Mouse (Mus musculus) stomach, embryonic 16.5 days (tissue): ENCODE results near the gene Rfx1. TPM values are rescaled to one million over a fixed set of nuclear protein-coding genes. Genes with fewer than 3 reads are reported as not detected.
A peak's percentile ranks its signal among the peaks of the same experiment; 100 is the strongest.

Experiments used
- ATAC-seq: fragments of 200-750 bp; cut with Nextera tagmentation; 2 replicates; pipeline ENCODE4 v1.8.0; 2017; ENCODE audit warnings: moderate number of reproducible peaks, moderate TSS enrichment; ENCODE audit not compliant: insufficient read depth, low FRiP score
- H3K27ac ChIP-seq: fragments of 300-500 bp; sonication (generic); 2 replicates; pipeline ENCODE4 v1.5.1; 2014; ENCODE audit warnings: low read length
- H3K27me3 ChIP-seq: fragments of 300-500 bp; sonication (generic); 2 replicates; pipeline ENCODE4 v1.6.1; 2014; ENCODE audit warnings: low read length, control low read depth, mixed read lengths; ENCODE audit not compliant: control insufficient read depth, insufficient read depth
- H3K36me3 ChIP-seq: fragments of 300-500 bp; sonication (generic); 2 replicates; pipeline ENCODE4 v1.6.1; 2014; ENCODE audit warnings: low read length; ENCODE audit not compliant: control insufficient read depth, insufficient read depth
- H3K4me1 ChIP-seq: fragments of 300-500 bp; sonication (generic); 2 replicates; pipeline ENCODE4 v1.6.1; 2014; ENCODE audit warnings: low read length, control low read depth, mixed read lengths; ENCODE audit not compliant: control insufficient read depth, insufficient read depth
- H3K4me2 ChIP-seq: fragments of 300-500 bp; sonication (generic); 2 replicates; pipeline ENCODE4 v1.6.1; 2014; ENCODE audit warnings: low read depth, low read length, mixed read lengths
- H3K4me3 ChIP-seq: fragments of 300-500 bp; sonication (generic); replicated peaks from 2 replicates; pipeline ENCODE4 v1.5.1; 2014; ENCODE audit warnings: mild to moderate bottlenecking, low read length
- H3K9ac ChIP-seq: fragments of 300-500 bp; sonication (generic); 2 replicates; pipeline ENCODE4 v1.6.1; 2014; ENCODE audit warnings: low read length
- H3K9me3 ChIP-seq: fragments of 300-500 bp; sonication (generic); replicated peaks from 2 replicates; pipeline ENCODE4 v1.6.1; 2016; ENCODE audit warnings: low read length, control low read depth; ENCODE audit not compliant: control insufficient read depth
- WGBS: fragments of 180-500 bp; shearing (Covaris S2); extraction: QIAGEN DNeasy Blood & Tissue Kit; methylation state at CpG from one replicate; pipeline ENCODE4 v1.1.7; 2014; 5-methylcytosine and 5-hydroxymethylcytosine counted together
- polyA plus RNA-seq: library from polyadenylated mRNA; unstranded; fragments of >200 nt; fragmentation: Nextera tagmentation; extraction: Ambion mirVana; gene quantifications from 2 replicates; pipeline ENCODE4 v1.2.1, GENCODE M21; 2015

Rfx1 gene
- polyA plus RNA-seq: 6.1 and 6.3 TPM in 2 replicates

- Histone ChIP-seq H3K27me3 (no peaks in the 10 kb centered on the region), H3K4me3 (peak within 1 kb of the TSS; percentile 86), H3K4me2 (peak within 1 kb of the TSS; percentile 91), H3K36me3 (no peaks in the 10 kb centered on the region), H3K27ac (peak within 1 kb of the TSS; percentile 98), H3K9me3 (no peaks in the 10 kb centered on the region), H3K4me1 (peaks cover 38% of the 10 kb centered on the region), H3K9ac (peak within 1 kb of the TSS; percentile 90)
- under 1% methylated on average over 51 of the region's 51 CpGs for WGBS
- peak; percentile 96 for ATAC-seq
Observed at GRCm38 (mm10) chr8:84066291-84066930, at the start of gene Rfx1. Rfx1 (plus strand) TSS chr8:84066834.

GRCm38 (mm10) chr8:84019738-84020137 lies 46.9 kb upstream of the Rfx1 start:
- Histone ChIP-seq H3K9me3 (no peaks in the 10 kb centered on the region), H3K4me1 (peaks cover 25% of the 10 kb centered on the region), H3K27ac (no peak overlapping the region), H3K36me3 (no peaks in the 10 kb centered on the region), H3K4me2 (no peak overlapping the region), H3K27me3 (no peaks in the 10 kb centered on the region), H3K4me3 (no peak overlapping the region), H3K9ac (no peak overlapping the region)
- WGBS: 72% methylated on average over 9 of the region's 9 CpGs
- no peak for ATAC-seq

- Histone ChIP-seq H3K9me3 (no peaks in the 10 kb centered on the region), H3K4me3 (peak within 1 kb of the TSS; percentile 10), H3K4me2 (peak within 1 kb of the TSS; percentile 37), H3K27me3 (no peaks in the 10 kb centered on the region), H3K36me3 (no peaks in the 10 kb centered on the region), H3K4me1 (peaks cover 28% of the 10 kb centered on the region), H3K9ac (peak within 1 kb of the TSS; percentile 29), H3K27ac (0 out of 2 replicates have a peak within 1 kb of the TSS, but pooled peaks have one; percentile 4)
- ATAC-seq: peak; percentile 87
- 8% methylated on average over 18 of the region's 18 CpGs for WGBS
Observed at GRCm38 (mm10) chr8:84021096-84021495, 45.5 kb upstream of the Rfx1 start, which contains the start of gene Palm3. Palm3 (plus strand) TSS chr8:84021471.

GRCm38 (mm10) chr8:84021569-84021968 lies 45.1 kb upstream of the Rfx1 start:
- Histone ChIP-seq H3K9me3 (no peaks in the 10 kb centered on the region), H3K9ac (peak overlapping the region; percentile 29), H3K27me3 (no peaks in the 10 kb centered on the region), H3K4me3 (peak overlapping the region; percentile 10), H3K4me2 (peak overlapping the region; percentile 37), H3K4me1 (peaks cover 30% of the 10 kb centered on the region), H3K27ac (0 out of 2 replicates have a peak overlapping the region, but pooled peaks have one; percentile 4), H3K36me3 (no peaks in the 10 kb centered on the region)
- no peak for ATAC-seq
- WGBS: 37% methylated on average over 12 of the region's 12 CpGs

GRCm38 (mm10) chr8:84023085-84023484 lies 43.5 kb upstream of the Rfx1 start:
- H3K4me2 ChIP-seq: no peak overlapping the region
- WGBS: 10% methylated on average over 5 of the region's 5 CpGs
- H3K4me1 ChIP-seq: peaks cover 35% of the 10 kb centered on the region
- H3K4me3 ChIP-seq: no peak overlapping the region
- 0 out of 2 replicates have a peak, but pooled peaks cover 5% of the 10 kb centered on the region for H3K27me3 ChIP-seq
- H3K27ac ChIP-seq: no peak overlapping the region
- ATAC-seq: no peak
- H3K9ac ChIP-seq: 0 out of 2 replicates have a peak overlapping the region, but pooled peaks have one; percentile 22
- H3K9me3 ChIP-seq: no peaks in the 10 kb centered on the region
- no peaks in the 10 kb centered on the region for H3K36me3 ChIP-seq

GRCm38 (mm10) chr8:84023631-84024030 lies 43.0 kb upstream of the Rfx1 start:
- 41% methylated on average over 1 of the region's 1 CpGs for WGBS
- no peak for ATAC-seq
- H3K4me2 ChIP-seq: no peak overlapping the region
- no peak overlapping the region for H3K9ac ChIP-seq
- H3K36me3 ChIP-seq: no peaks in the 10 kb centered on the region
- H3K27me3 ChIP-seq: 0 out of 2 replicates have a peak, but pooled peaks cover 5% of the 10 kb centered on the region
- no peaks in the 10 kb centered on the region for H3K9me3 ChIP-seq
- H3K4me3 ChIP-seq: no peak overlapping the region
- H3K4me1 ChIP-seq: peaks cover 35% of the 10 kb centered on the region
- H3K27ac ChIP-seq: no peak overlapping the region

GRCm38 (mm10) chr8:84024171-84024570 lies 42.5 kb upstream of the Rfx1 start:
- WGBS: 20% methylated on average over 10 of the region's 10 CpGs
- 0 out of 2 replicates have a peak, but pooled peaks cover 5% of the 10 kb centered on the region for H3K27me3 ChIP-seq
- peaks cover 35% of the 10 kb centered on the region for H3K4me1 ChIP-seq
- no peak for ATAC-seq
- no peak overlapping the region for H3K4me3 ChIP-seq
- no peak overlapping the region for H3K27ac ChIP-seq
- H3K9ac ChIP-seq: no peak overlapping the region
- no peak overlapping the region for H3K4me2 ChIP-seq
- H3K9me3 ChIP-seq: no peaks in the 10 kb centered on the region
- H3K36me3 ChIP-seq: no peaks in the 10 kb centered on the region

GRCm38 (mm10) chr8:84025863-84026262 lies 40.8 kb upstream of the Rfx1 start:
- peak; percentile 59 for ATAC-seq
- Histone ChIP-seq H3K4me1 (peaks cover 31% of the 10 kb centered on the region), H3K4me3 (peak overlapping the region; percentile 50), H3K9me3 (no peaks in the 10 kb centered on the region), H3K9ac (peak overlapping the region; percentile 65), H3K27me3 (0 out of 2 replicates have a peak, but pooled peaks cover 5% of the 10 kb centered on the region), H3K27ac (no peak overlapping the region), H3K4me2 (peak overlapping the region; percentile 68), H3K36me3 (no peaks in the 10 kb centered on the region)
- WGBS: 2% methylated on average over 41 of the region's 41 CpGs

- H3K9me3 ChIP-seq: no peaks in the 10 kb centered on the region
- ATAC-seq: no peak
- 16% methylated on average over 10 of the region's 10 CpGs for WGBS
- H3K27ac ChIP-seq: no peak overlapping the region
- H3K4me2 ChIP-seq: no peak overlapping the region
- no peak overlapping the region for H3K4me3 ChIP-seq
- H3K27me3 ChIP-seq: 0 out of 2 replicates have a peak, but pooled peaks cover 5% of the 10 kb centered on the region
- no peaks in the 10 kb centered on the region for H3K36me3 ChIP-seq
- peaks cover 23% of the 10 kb centered on the region for H3K4me1 ChIP-seq
- no peak overlapping the region for H3K9ac ChIP-seq
Observed at GRCm38 (mm10) chr8:84027449-84027848, 39.2 kb upstream of the Rfx1 start.
